Mouse (Mus musculus): Measurements from ENCODE around the gene Morc2a. TPM values are rescaled to one million over a fixed set of nuclear protein-coding genes. Genes with fewer than 3 reads are reported as not detected.

Morc2a gene
- polyA plus RNA-seq, 1 experiment, result 29.5 TPM

DNA sequence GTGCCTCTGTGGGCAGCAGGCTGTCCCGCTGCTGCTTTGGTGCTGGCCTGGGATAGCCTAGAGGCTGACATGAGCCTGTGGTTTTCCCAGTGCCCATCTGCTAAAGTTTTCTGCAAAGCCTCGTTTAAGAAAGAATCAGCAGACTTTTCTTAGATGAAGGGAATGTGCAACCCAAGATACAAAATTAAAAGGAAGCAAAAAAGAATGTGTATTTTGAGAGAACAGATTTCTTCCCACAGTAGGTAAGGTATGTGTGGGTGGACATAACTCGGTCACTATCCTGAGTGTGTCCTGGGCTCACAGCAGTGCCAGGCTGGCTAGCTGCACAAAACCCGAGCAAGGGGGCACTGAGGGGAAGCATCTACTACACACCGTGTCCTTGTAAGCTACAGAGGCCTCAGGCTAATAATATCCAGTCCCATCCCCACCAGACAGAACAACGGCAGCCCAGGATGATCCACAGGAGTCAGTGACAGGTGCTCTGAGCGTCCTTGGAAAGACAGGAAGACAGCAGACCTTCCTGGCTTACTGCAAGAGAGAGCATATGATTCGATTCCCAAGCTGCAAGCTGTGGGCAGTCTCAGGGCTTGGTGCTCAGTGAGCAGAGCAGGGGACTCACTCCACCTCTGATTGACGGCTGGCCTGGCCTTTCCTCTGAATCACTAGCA, 78.6 kb downstream of the Morc2a start:
- DNase-seq (ENCODE audit: extremely low spot score in 1 of 2, low spot score in 1 of 2), result peak in 1 of 2 experiments; percentile 31

DNA sequence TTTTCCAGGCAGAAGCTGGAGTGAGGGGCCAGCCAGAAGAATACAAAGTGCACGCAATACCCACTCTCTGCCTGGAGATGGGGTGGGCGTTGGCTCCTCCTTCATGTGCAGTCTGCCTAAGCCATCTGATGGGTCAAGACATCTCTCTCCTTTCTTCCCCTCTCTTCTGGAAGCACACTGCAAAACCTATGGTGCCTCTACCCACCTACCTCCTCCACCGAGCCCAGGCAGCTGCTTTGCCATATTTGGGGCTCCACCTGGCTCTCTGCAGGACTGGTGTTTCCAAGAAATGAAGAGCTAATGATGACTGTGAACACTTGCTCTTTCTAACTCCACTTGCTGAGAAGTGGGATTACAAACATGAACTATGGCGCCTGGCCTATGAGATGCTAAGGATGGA, 82.5 kb downstream of the Morc2a start:
- no peak for DNase-seq (ENCODE audit: extremely low spot score in 1 of 2, low spot score in 1 of 2)

DNA sequence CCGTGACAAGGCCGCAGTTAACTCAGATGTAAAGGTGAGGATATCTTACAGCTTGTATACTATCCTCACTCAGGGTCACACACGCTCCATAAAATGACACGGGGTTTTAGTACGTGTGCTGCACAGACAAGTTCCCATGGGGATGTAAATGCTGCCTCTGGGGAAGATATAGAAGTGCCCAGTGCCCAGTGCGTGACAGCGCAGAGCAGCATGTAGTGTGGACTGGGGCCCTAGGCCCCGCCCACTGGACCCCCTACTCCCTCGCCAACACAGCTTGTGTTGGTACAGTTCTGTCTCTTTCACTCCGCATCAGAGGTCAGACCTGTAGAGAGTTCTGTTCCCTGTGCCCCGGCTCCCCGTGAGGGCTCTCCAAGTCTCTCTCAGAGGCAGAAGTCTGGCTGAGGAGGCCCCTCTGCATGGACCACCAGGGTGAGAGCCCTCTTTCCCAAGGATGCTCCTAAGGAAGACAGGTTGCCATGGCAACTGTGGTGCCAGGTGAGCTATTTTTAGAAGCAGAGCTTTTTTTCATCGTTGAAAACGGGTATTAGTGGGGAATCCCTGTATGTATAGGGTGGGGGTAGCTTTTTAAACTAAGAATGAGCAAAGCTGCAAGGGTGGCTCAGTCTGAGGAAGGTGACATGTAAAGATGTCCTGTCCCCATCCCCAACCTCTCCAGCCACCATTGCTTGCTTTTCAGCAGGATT, 85.1 kb downstream of the Morc2a start:
- no peak for DNase-seq (ENCODE audit: extremely low spot score in 1 of 2, low spot score in 1 of 2)

DNA sequence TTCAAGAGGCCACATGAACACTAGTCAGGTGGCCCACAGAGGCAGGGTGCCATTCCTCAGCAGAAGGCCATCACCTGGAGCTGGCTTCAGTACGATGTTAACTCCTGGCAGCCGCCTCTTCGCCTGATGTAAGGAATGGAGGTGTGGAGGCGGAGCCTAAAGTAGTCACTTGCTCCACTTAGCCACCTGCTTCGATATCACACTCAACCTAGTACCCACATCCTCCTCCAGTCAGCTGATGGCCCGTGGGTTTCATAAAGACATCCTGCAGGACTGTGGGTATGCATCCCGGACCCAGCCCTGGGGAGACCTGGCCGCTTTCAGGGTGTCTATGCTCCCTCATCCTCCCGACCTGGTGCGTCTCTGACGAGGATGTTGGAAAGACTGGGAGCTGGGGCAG, 86.7 kb downstream of the Morc2a start:
- DNase-seq (ENCODE audit: extremely low spot score in 1 of 2, low spot score in 1 of 2), result peak; percentile 65 to 72

DNA sequence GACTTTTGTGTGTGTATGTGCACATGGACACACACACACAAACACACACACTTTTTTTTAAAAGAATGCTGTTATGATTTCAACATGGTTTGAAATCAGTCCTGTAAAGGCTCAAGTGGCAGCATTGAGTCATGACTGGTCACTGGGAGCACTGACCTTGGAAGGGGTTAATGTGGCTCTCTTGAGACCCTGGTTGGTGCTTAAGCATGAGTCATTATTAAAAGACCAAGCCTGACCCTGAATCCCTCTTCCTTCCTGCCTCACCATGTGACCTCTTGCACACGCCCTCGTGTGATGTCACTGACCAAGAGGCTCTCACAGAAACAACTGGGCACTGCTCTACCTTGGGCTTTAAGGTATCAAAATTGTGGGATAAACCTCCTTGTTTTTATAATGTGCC, 89.8 kb downstream of the Morc2a start:
- DNase-seq (ENCODE audit: extremely low spot score in 1 of 2, low spot score in 1 of 2), result no peak

Other genes with a start within 250 kb of the Morc2a start
- gene Limk2, start 240.0 kb upstream of the Morc2a start, polyA plus RNA-seq (2012; rRNA removed), result 179 TPM in 2 replicates
- 29.5 and 31.6 TPM in 2 replicates for gene Rnf185, start 196.8 kb upstream of the Morc2a start, polyA plus RNA-seq (2012; rRNA removed)
- gene Pla2g3, start 160.9 kb upstream of the Morc2a start, polyA plus RNA-seq (2012; rRNA removed), result 3.1 TPM in 2 replicates
- 147 and 157 TPM in 2 replicates for gene Inpp5j, start 144.4 kb upstream of the Morc2a start, polyA plus RNA-seq (2012; rRNA removed)
- gene Selenom, start 134.5 kb upstream of the Morc2a start, polyA plus RNA-seq (2012; rRNA removed), result 344 and 400 TPM in 2 replicates
- 6.8 and 7.2 TPM in 2 replicates for gene Smtn, start 108.6 kb upstream of the Morc2a start, polyA plus RNA-seq (2012; rRNA removed)
- gene Osbp2, start 214.7 kb downstream of the Morc2a start, polyA plus RNA-seq (2012; rRNA removed), result 65.4 TPM in 2 replicates
- 0.28 and 0.46 TPM in 2 replicates for gene 4921536K21Rik, start 245.9 kb downstream of the Morc2a start, polyA plus RNA-seq (2012; rRNA removed)
- 18.4 and 20.3 TPM in 2 replicates for gene Dusp18, start 246.0 kb downstream of the Morc2a start, polyA plus RNA-seq (2012; rRNA removed)

All from frontal cortex, adult 2 months (tissue).